Mouse (Mus musculus) frontal cortex, postnatal 36 days (tissue): ENCODE data around the gene Rrp12.
"Not testable (repeated sequence)": the region's sequence is repeated elsewhere in the genome, so short reads cannot be mapped to it uniquely, and the experiment has no call there.

Experiments
- DNase-seq, 2 experiments: peaks; one replicate each; pipeline ENCODE4 v3.0.0; 2022; ENCODE audit warnings: low spot score in 2 of 2

Gene Rrp12

GRCm38 (mm10) chr19:41895460-41896318 is at the start of gene Rrp12:
Gene Rrp12, minus strand, starts transcription at chr19:41896173.
- DNase-seq: peak; percentile 79 to 90

- DNase-seq: no peak
Measured at GRCm38 (mm10) chr19:41943841-41944240, 47.9 kb upstream of the Rrp12 start.

- no peak for DNase-seq
Measured at GRCm38 (mm10) chr19:41938539-41938938, 42.6 kb upstream of the Rrp12 start.

- DNase-seq: no peak
Measured at GRCm38 (mm10) chr19:41935921-41936320, 39.9 kb upstream of the Rrp12 start.

GRCm38 (mm10) chr19:41934124-41934523 is 38.2 kb upstream of the Rrp12 start:
- no peak for DNase-seq

GRCm38 (mm10) chr19:41933179-41934086 is 37.5 kb upstream of the Rrp12 start, which contains the start of the genes Exosc1 and Zdhhc16:
Gene Exosc1, minus strand, starts transcription at chr19:41933423.
Gene Zdhhc16, plus strand, starts transcription at chr19:41933480.
- peak; percentile 99 to 100 for DNase-seq

- DNase-seq: no peak
Measured at GRCm38 (mm10) chr19:41932686-41933085, 36.7 kb upstream of the Rrp12 start.

- no peak for DNase-seq
Measured at GRCm38 (mm10) chr19:41920412-41921067, 24.6 kb upstream of the Rrp12 start.

GRCm38 (mm10) chr19:41919471-41919870 is 23.5 kb upstream of the Rrp12 start:
- DNase-seq: no peak

GRCm38 (mm10) chr19:41916853-41917252 is 20.9 kb upstream of the Rrp12 start:
- DNase-seq: no peak

GRCm38 (mm10) chr19:41915294-41915693 is 19.3 kb upstream of the Rrp12 start:
- DNase-seq: no peak

- DNase-seq: not testable (repeated sequence)
Measured at GRCm38 (mm10) chr19:41914592-41914882, 18.6 kb upstream of the Rrp12 start.

- DNase-seq: no peak
Measured at GRCm38 (mm10) chr19:41913774-41914591, 18.0 kb upstream of the Rrp12 start.

- peak in 1 of 2 experiments; percentile 30 for DNase-seq
Measured at GRCm38 (mm10) chr19:41912121-41913080, 16.4 kb upstream of the Rrp12 start.

GRCm38 (mm10) chr19:41911178-41912073 is 15.5 kb upstream of the Rrp12 start, which contains the start of gene Pgam1:
Gene Pgam1, plus strand, starts transcription at chr19:41911923.
- DNase-seq: peak; percentile 94 to 95

GRCm38 (mm10) chr19:41910396-41910795 is 14.4 kb upstream of the Rrp12 start:
- no peak for DNase-seq

GRCm38 (mm10) chr19:41908736-41909135 is 12.8 kb upstream of the Rrp12 start:
- no peak for DNase-seq

GRCm38 (mm10) chr19:41907079-41907760 is 11.2 kb upstream of the Rrp12 start:
- DNase-seq: no peak
